Mouse (Mus musculus): Measurements from ENCODE around the gene Tmem178b.

- TF ChIP-seq POLR2A (IDR thresholded peaks at IDR 0.05; ENCODE audit: low read depth, low read length) (no peak), CTCF (IDR thresholded peaks at IDR 0.05; ENCODE audit: extremely low read depth, insufficient read depth, insufficient read length, insufficient replicate concordance) (no peak)
Measured at GRCm38 (mm10) chr6:40135716-40136115, 262.6 kb downstream of the Tmem178b start.
